Mouse (Mus musculus): ENCODE results near the gene Cdipt.

The Cdipt gene

GRCm38 (mm10) chr7:127012845-127013244 is 37.1 kb downstream of the Cdipt start:
- DNase-seq (ENCODE audit: low spot score in 2 of 2), result no peak

- DNase-seq (ENCODE audit: low spot score in 2 of 2), result no peak
Measured at GRCm38 (mm10) chr7:127013385-127013784, 37.7 kb downstream of the Cdipt start.

GRCm38 (mm10) chr7:127014320-127014719 is 38.6 kb downstream of the Cdipt start, which contains the start of gene Mvp:
Mvp (minus strand) TSS chr7:127014621.
- peak in 1 of 2 experiments; percentile 41 for DNase-seq (ENCODE audit: low spot score in 2 of 2)

GRCm38 (mm10) chr7:127014993-127015392 is 39.3 kb downstream of the Cdipt start:
- no peak for DNase-seq (ENCODE audit: low spot score in 2 of 2)

- no peak for DNase-seq (ENCODE audit: low spot score in 2 of 2)
Measured at GRCm38 (mm10) chr7:127016081-127016480, 40.4 kb downstream of the Cdipt start.

- DNase-seq (ENCODE audit: low spot score in 2 of 2), result no peak
Measured at GRCm38 (mm10) chr7:127016481-127016485, 40.6 kb downstream of the Cdipt start, which contains the start of gene Pagr1b. Pagr1b (minus strand) TSS chr7:127016484.

GRCm38 (mm10) chr7:127016486-127016938 is 40.8 kb downstream of the Cdipt start:
- peak; percentile 70 to 75 for DNase-seq (ENCODE audit: low spot score in 2 of 2)

GRCm38 (mm10) chr7:127016971-127017949 is 41.5 kb downstream of the Cdipt start, which contains the start of gene Pagr1a:
Pagr1a (minus strand) TSS chr7:127017352.
- DNase-seq (ENCODE audit: low spot score in 2 of 2), result peak; percentile 98 to 99

GRCm38 (mm10) chr7:127017950-127018345 is 42.2 kb downstream of the Cdipt start:
- DNase-seq (ENCODE audit: low spot score in 2 of 2), result no peak

- peak in 1 of 2 experiments; percentile 34 for DNase-seq (ENCODE audit: low spot score in 2 of 2)
Measured at GRCm38 (mm10) chr7:127018416-127019305, 42.9 kb downstream of the Cdipt start.

- DNase-seq (ENCODE audit: low spot score in 2 of 2), result no peak
Measured at GRCm38 (mm10) chr7:127019306-127019960, 43.7 kb downstream of the Cdipt start.

GRCm38 (mm10) chr7:127020031-127020430 is 44.3 kb downstream of the Cdipt start:
- DNase-seq (ENCODE audit: low spot score in 2 of 2), result peak in 1 of 2 experiments; percentile 51

- peak in 1 of 2 experiments; percentile 49 for DNase-seq (ENCODE audit: low spot score in 2 of 2)
Measured at GRCm38 (mm10) chr7:127020491-127020890, 44.8 kb downstream of the Cdipt start.

- DNase-seq (ENCODE audit: low spot score in 2 of 2), result peak; percentile 86 to 90
Measured at GRCm38 (mm10) chr7:127020901-127021562, 45.3 kb downstream of the Cdipt start, which contains the start of the genes Gm42742 and Prrt2. Gm42742 (minus strand) TSS chr7:127021097. Prrt2 (minus strand) TSS chr7:127021211.

GRCm38 (mm10) chr7:127021563-127022527 is 46.1 kb downstream of the Cdipt start:
- peak in 1 of 2 experiments; percentile 56 for DNase-seq (ENCODE audit: low spot score in 2 of 2)

- DNase-seq (ENCODE audit: low spot score in 2 of 2), result no peak
Measured at GRCm38 (mm10) chr7:127022528-127023271, 47.0 kb downstream of the Cdipt start.

- DNase-seq (ENCODE audit: low spot score in 2 of 2), result peak in 1 of 2 experiments; percentile 56
Measured at GRCm38 (mm10) chr7:127023272-127023691, 47.6 kb downstream of the Cdipt start.

GRCm38 (mm10) chr7:127023896-127024690 is 48.4 kb downstream of the Cdipt start:
- peak in 1 of 2 experiments; percentile 51 for DNase-seq (ENCODE audit: low spot score in 2 of 2)
